Mouse (Mus musculus) adrenal gland, postnatal 0 days (tissue): ENCODE results near the gene Tuba1a. TPM values are rescaled to one million over a fixed set of nuclear protein-coding genes. Genes with fewer than 3 reads are reported as not detected.

Experiments
- polyA plus RNA-seq: library from polyadenylated mRNA; unstranded; fragments of >200 nt; fragmentation: Nextera tagmentation; extraction: Ambion mirVana; gene quantifications from 2 replicates; pipeline ENCODE4 v1.2.1, GENCODE M21; 2015

Gene Tuba1a
- 949 and 2,608 TPM in 2 replicates for polyA plus RNA-seq

DNA sequence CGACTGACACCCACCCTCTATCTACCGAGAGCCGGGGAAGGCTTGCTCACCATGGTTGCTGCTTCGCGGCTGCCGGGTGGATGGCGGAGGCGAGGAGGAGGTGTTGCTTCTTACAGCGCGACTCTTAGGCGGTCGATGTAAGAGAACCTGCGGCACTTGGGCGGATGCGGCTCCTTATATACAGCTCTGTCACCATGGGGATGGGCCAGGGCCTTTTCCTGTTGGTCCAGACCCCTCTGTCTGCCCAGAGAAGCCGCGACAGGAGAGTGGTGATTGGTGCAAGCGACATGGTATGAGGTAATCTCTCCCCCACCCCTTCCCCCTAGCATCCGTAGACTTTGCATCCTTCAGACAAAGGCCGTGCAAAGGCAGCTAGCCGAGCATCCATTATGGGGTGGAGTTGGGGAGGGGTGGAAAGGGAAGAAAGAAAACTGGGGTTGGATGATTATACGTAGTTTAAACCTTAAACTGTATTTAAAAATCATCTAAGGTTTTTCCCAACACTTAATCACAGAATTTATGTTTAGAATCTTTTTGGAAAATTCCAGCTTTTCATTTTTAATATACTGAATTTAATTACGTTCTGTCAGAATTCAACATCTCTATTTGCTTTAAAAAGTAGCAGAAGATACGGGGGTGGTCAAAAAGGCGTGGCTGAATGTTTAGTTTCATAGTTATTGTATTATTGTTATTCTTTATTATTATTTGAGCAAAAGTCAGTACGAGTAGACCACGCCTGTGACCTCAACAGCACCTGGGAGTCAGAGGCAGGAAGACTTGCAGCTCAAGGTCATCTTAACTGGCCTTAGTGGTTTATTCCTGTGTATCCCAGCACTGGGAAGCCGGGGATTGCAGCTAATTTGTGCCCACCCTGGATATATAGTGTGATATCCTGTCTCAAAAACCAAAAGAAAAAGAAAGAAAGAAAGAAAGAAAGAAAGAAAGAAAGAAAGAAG lies at the start of gene Tuba1a, which contains the start of gene Gm49450:
Tuba1a (minus strand) TSS at position 303 of the 956 bp plus-strand sequence.
Gm49450 (minus strand) TSS at position 151 of the 956 bp plus-strand sequence.

GRCm38 (mm10) chr15:98934217-98934839 lies 19.2 kb downstream of the Tuba1a start, which contains the start of gene Tuba1b:
TSS of gene Tuba1b (minus strand) at chr15:98934565.

DNA sequence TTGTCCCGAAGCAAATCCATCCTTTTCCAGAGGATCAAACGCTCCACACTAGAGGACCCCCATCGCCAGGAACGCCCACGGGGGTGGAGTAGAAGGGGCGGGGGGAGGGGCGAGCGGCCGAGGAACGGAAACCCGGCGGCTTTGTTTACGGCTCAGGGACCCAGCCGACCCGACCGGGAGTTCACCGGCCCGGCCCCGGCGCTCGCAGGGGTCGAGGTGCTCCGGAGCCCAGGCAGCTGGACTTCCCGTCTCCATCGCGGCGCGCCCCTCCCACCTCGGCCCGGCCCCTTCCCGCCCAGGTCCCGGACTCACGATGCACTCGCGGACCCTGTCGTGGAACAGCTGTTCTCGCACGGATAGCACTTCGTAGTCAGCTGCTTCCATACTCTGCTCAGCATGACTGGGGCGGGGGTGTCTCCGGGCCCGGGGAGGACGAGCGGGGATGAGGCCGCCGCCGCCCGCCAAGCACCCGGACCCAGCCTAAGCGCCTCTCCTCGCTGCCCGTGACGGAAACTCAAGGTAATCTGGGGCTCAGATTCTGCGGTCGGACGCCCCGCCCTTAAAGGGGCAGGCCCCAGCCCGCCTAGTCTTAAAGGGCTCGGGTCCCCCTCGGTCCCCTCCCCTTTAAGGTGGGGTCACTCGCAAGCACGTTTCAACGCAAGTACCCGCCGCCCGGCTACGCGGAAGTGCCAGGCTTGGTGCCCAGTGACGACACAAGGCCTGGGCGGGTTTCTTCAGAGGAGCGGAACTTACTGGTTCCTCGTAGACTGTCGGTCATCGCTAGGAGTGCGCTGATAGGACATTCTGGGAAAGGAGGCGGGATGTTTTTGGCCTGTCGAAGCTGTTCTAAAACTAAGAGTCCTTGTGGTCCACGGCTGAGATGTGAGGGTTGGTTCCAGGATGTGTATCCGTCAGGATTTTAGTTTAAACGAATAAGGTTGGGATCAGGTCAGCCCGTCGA lies 35.7 kb downstream of the Tuba1a start, which contains the start of gene Lmbr1l:
Lmbr1l (minus strand) TSS at position 694 of the 961 bp plus-strand sequence.

Other genes with a start within 250 kb of the Tuba1a start
- 0.60 and 1.0 TPM in 2 replicates for gene Ccdc65, start 245.5 kb downstream of the Tuba1a start, polyA plus RNA-seq
- 29.2 and 29.9 TPM in 2 replicates for gene Fkbp11, start 225.5 kb downstream of the Tuba1a start, polyA plus RNA-seq
- 34.5 and 51.3 TPM in 2 replicates for gene Arf3, start 190.5 kb downstream of the Tuba1a start, polyA plus RNA-seq
- gene Wnt10b, start 175.6 kb downstream of the Tuba1a start, polyA plus RNA-seq, result 0.37 and 0.43 TPM in 2 replicates
- not detected in 2 replicates for gene Wnt1, start 163.8 kb downstream of the Tuba1a start, polyA plus RNA-seq
- 0.03 TPM in 1 of 2 replicates, not detected in the other for gene Ddn, start 144.2 kb downstream of the Tuba1a start, polyA plus RNA-seq
- gene Prkag1, start 122.2 kb downstream of the Tuba1a start, polyA plus RNA-seq, result 57.7 and 81.2 TPM in 2 replicates
- 5.1 and 6.8 TPM in 2 replicates for gene Kmt2d, start 82.5 kb downstream of the Tuba1a start, polyA plus RNA-seq
- 9.2 and 11.9 TPM in 2 replicates for gene Rhebl1, start 59.2 kb downstream of the Tuba1a start, polyA plus RNA-seq
- gene Dhh, start 55.2 kb downstream of the Tuba1a start, polyA plus RNA-seq, result 2.4 and 3.1 TPM in 2 replicates
- gene Lmbr1l, start 35.5 kb downstream of the Tuba1a start, polyA plus RNA-seq, result 10.6 and 11.6 TPM in 2 replicates
- 644 and 731 TPM in 2 replicates for gene Tuba1b, start 19.1 kb downstream of the Tuba1a start, polyA plus RNA-seq
- gene Gm49450, start 152 bp downstream of the Tuba1a start, polyA plus RNA-seq, result not detected in 2 replicates
- gene Tuba1c, start 76.2 kb upstream of the Tuba1a start, polyA plus RNA-seq, result 86.3 and 141 TPM in 2 replicates
- 69.2 and 285 TPM in 2 replicates for gene Prph, start 101.5 kb upstream of the Tuba1a start, polyA plus RNA-seq
- 5.4 and 6.5 TPM in 2 replicates for gene Troap, start 120.9 kb upstream of the Tuba1a start, polyA plus RNA-seq
- 0.19 and 0.26 TPM in 2 replicates for gene C1ql4, start 134.1 kb upstream of the Tuba1a start, polyA plus RNA-seq
- gene Dnajc22, start 139.5 kb upstream of the Tuba1a start, polyA plus RNA-seq, result 1.2 and 2.4 TPM in 2 replicates
- 15.4 and 21.1 TPM in 2 replicates for gene Spats2, start 172.2 kb upstream of the Tuba1a start, polyA plus RNA-seq